Mouse (Mus musculus) lung, postnatal 0 days (tissue): ENCODE measurements at regions not wholly inside any gene's neighbourhood (a gene's known extent, or its start where the extent isn't known, plus 50 kb on each side); places are given as distances from the start of the nearest gene placed in this dataset.

Experiments used
- CTCF ChIP-seq: IDR thresholded peaks from 2 replicates; pipeline ENCODE4 v1.5.1; 2016; ENCODE audit warnings: antibody characterized with exemption, mild to moderate bottlenecking
- EP300 ChIP-seq: IDR thresholded peaks from 2 replicates; pipeline ENCODE4 v1.6.1; 2016; ENCODE audit warnings: antibody characterized with exemption, mild to moderate bottlenecking, control low read depth

DNA sequence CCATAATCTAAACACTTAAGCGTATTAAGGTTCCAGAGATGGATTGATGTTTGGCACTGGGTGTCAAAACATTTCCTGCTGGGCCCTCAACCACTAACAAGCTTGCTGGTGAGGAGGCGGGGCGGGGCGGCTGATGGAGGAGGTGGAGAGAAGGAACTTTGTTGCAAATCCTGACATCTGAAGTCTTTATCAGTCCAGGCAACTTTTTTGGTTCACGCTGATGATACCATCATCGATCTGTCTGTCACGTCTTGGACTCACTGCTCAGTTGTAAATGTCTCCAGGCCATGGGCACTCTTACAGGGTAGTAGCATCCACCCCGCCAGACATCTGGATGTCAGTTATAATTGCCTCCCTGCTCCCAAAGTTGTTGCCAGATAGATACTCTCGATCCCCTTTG is 321.8 kb downstream of the Mtx2 start:
- TF ChIP-seq CTCF, result no peak
- no peak for TF ChIP-seq EP300
